Mouse (Mus musculus): Measurements from ENCODE around the gene Creb5.

DNA sequence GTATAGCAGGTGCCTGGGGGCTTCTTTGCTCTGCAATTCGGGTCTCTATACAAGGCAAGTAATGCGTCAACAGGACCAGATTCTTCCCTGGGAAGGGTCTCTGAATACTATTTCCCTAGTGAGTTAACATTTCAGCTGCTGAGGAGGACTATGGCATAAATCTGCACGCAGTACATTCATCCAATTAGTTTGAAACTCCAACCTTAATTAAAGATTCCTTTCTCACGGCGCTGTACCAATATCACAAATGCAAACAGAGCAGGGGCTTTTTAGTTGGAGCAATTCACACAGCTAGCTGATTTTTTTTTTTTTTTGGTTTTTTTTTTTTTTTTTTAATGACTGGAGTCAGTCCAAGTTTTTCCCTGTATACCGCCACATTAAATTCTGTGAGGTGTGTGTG, 357.0 kb downstream of the Creb5 start:
- TF ChIP-seq CTCF (IDR thresholded peaks at IDR 0.05; ENCODE audit: low read depth): no peak
- TF ChIP-seq EP300 (IDR thresholded peaks at IDR 0.05; ENCODE audit: low read depth): no peak
